Mouse (Mus musculus) kidney, embryonic 16.5 days (tissue): ENCODE results near the gene Pced1a. TPM values are rescaled to one million over a fixed set of nuclear protein-coding genes. Genes with fewer than 3 reads are reported as not detected.
A peak's percentile ranks its signal among the peaks of the same experiment; 100 is the strongest.

ENCODE experiments used
- ATAC-seq: fragments of 200-750 bp; cut with Nextera tagmentation; 2 replicates; pipeline ENCODE4 v1.8.0; 2017; ENCODE audit warnings: moderate TSS enrichment; ENCODE audit not compliant: low FRiP score, low TSS enrichment
- H3K27ac ChIP-seq: fragments of 300-500 bp; sonication (generic); 2 replicates; pipeline ENCODE4 v1.5.1; 2014; ENCODE audit warnings: low read length
- H3K27me3 ChIP-seq: fragments of 300-500 bp; sonication (generic); 2 replicates; pipeline ENCODE4 v1.6.1; 2014; ENCODE audit warnings: low read length, control low read depth, mixed read lengths; ENCODE audit not compliant: insufficient read depth
- H3K36me3 ChIP-seq: fragments of 300-500 bp; sonication (generic); 2 replicates; pipeline ENCODE4 v1.6.1; 2014; ENCODE audit warnings: low read length, control low read depth, mixed read lengths; ENCODE audit not compliant: insufficient read depth
- H3K4me1 ChIP-seq: fragments of 300-500 bp; sonication (generic); 2 replicates; pipeline ENCODE4 v1.6.1; 2014; ENCODE audit warnings: low read length, control low read depth, mixed read lengths; ENCODE audit not compliant: insufficient read depth
- H3K4me2 ChIP-seq: fragments of 300-500 bp; sonication (generic); replicated peaks from 2 replicates; pipeline ENCODE4 v1.6.1; 2014; ENCODE audit warnings: low read depth, low read length
- H3K4me3 ChIP-seq: fragments of 300-500 bp; sonication (generic); 2 replicates; pipeline ENCODE4 v1.5.1; 2014; ENCODE audit warnings: mild to moderate bottlenecking, low read length
- H3K9ac ChIP-seq: fragments of 300-500 bp; sonication (generic); replicated peaks from 2 replicates; pipeline ENCODE4 v1.6.1; 2014; ENCODE audit warnings: low read length
- H3K9me3 ChIP-seq: fragments of 300-500 bp; sonication (generic); 2 replicates; pipeline ENCODE4 v1.6.1; 2016; ENCODE audit warnings: low read length, control low read depth
- WGBS: fragments of 180-500 bp; shearing (Covaris S2); extraction: QIAGEN DNeasy Blood & Tissue Kit; methylation state at CpG from one replicate; pipeline ENCODE4 v1.1.7; 2014; 5-methylcytosine and 5-hydroxymethylcytosine counted together
- polyA plus RNA-seq: library from polyadenylated mRNA; unstranded; fragments of >200 nt; fragmentation: Nextera tagmentation; extraction: Ambion mirVana; gene quantifications from 2 replicates; pipeline ENCODE4 v1.2.1, GENCODE M21; 2015

Gene Pced1a
- polyA plus RNA-seq, 1 experiment from 2014 or later, result 20.1 TPM

- Histone ChIP-seq H3K4me2 (no peak overlapping the region), H3K9me3 (no peaks in the 10 kb centered on the region), H3K4me3 (no peak overlapping the region), H3K27ac (no peak overlapping the region), H3K9ac (no peak overlapping the region), H3K36me3 (peaks cover 12% of the 10 kb centered on the region; the same call in 1 of the 2 replicates), H3K27me3 (no peaks in the 10 kb centered on the region), H3K4me1 (peaks cover 16% of the 10 kb centered on the region)
- no peak for ATAC-seq
- 94% methylated on average over 26 of the region's 26 CpGs for WGBS
Observed at GRCm38 (mm10) chr2:130421781-130422620, 2.5 kb downstream of the Pced1a start.

- no peaks in the 10 kb centered on the region for H3K36me3 ChIP-seq
- 74% methylated on average over 6 of the region's 6 CpGs for WGBS
- no peak overlapping the region for H3K4me3 ChIP-seq
- H3K9ac ChIP-seq, result no peak overlapping the region
- H3K4me2 ChIP-seq, result no peak overlapping the region
- 0 out of 2 replicates have a peak, but pooled peaks cover 2% of the 10 kb centered on the region for H3K4me1 ChIP-seq
- ATAC-seq, result no peak
- H3K27me3 ChIP-seq, result no peaks in the 10 kb centered on the region
- H3K27ac ChIP-seq, result no peak overlapping the region
- H3K9me3 ChIP-seq, result no peaks in the 10 kb centered on the region
Observed at GRCm38 (mm10) chr2:130414094-130414856, 10.2 kb downstream of the Pced1a start.

- 84% methylated on average over 3 of the region's 3 CpGs for WGBS
- Histone ChIP-seq H3K27me3 (no peaks in the 10 kb centered on the region), H3K36me3 (no peaks in the 10 kb centered on the region), H3K4me1 (0 out of 2 replicates have a peak, but pooled peaks cover 9% of the 10 kb centered on the region), H3K9me3 (no peaks in the 10 kb centered on the region), H3K27ac (no peak overlapping the region), H3K9ac (no peak overlapping the region), H3K4me3 (no peak overlapping the region), H3K4me2 (no peak overlapping the region)
- ATAC-seq, result no peak
Observed at GRCm38 (mm10) chr2:130412775-130413174, 11.7 kb downstream of the Pced1a start.

- Histone ChIP-seq H3K4me2 (no peak overlapping the region), H3K36me3 (no peaks in the 10 kb centered on the region), H3K27ac (no peak overlapping the region), H3K27me3 (no peaks in the 10 kb centered on the region), H3K9me3 (no peaks in the 10 kb centered on the region), H3K9ac (no peak overlapping the region), H3K4me1 (0 out of 2 replicates have a peak, but pooled peaks cover 9% of the 10 kb centered on the region), H3K4me3 (no peak overlapping the region)
- 32% methylated on average over 16 of the region's 16 CpGs for WGBS
- peak; percentile 82 for ATAC-seq
Observed at GRCm38 (mm10) chr2:130411558-130412495, 12.7 kb downstream of the Pced1a start.

GRCm38 (mm10) chr2:130408194-130408593 is 16.3 kb downstream of the Pced1a start:
- Histone ChIP-seq H3K27me3 (no peaks in the 10 kb centered on the region), H3K9me3 (no peaks in the 10 kb centered on the region), H3K4me2 (no peak overlapping the region), H3K4me3 (no peak overlapping the region), H3K27ac (no peak overlapping the region), H3K36me3 (no peaks in the 10 kb centered on the region), H3K4me1 (0 out of 2 replicates have a peak, but pooled peaks cover 9% of the 10 kb centered on the region), H3K9ac (no peak overlapping the region)
- WGBS, result 7% methylated on average over 6 of the region's 6 CpGs
- ATAC-seq, result 0 out of 2 replicates have a peak, but pooled peaks have one; percentile 57

GRCm38 (mm10) chr2:130406178-130406577 is 18.3 kb downstream of the Pced1a start, which contains the start of gene Tmem239:
Gene Tmem239, plus strand, starts transcription at chr2:130406478.
- 76% methylated on average over 2 of the region's 2 CpGs for WGBS

GRCm38 (mm10) chr2:130404939-130405338 is 19.6 kb downstream of the Pced1a start, which contains the start of the genes Gm28372 and 1700020A23Rik:
Gene Gm28372, plus strand, starts transcription at chr2:130405239.
Gene 1700020A23Rik, plus strand, starts transcription at chr2:130405259.
- Histone ChIP-seq H3K9me3 (no peaks in the 10 kb centered on the region), H3K27ac (no peak within 1 kb of the TSS), H3K4me3 (no peak within 1 kb of the TSS), H3K9ac (no peak within 1 kb of the TSS), H3K36me3 (no peaks in the 10 kb centered on the region), H3K4me1 (0 out of 2 replicates have a peak, but pooled peaks cover 6% of the 10 kb centered on the region), H3K4me2 (no peak within 1 kb of the TSS), H3K27me3 (no peaks in the 10 kb centered on the region)
- ATAC-seq, result no peak
- WGBS, result 94% methylated on average over 1 of the region's 1 CpGs

More at GRCm38 (mm10) chr2:130406178-130406577, 18.3 kb downstream of the Pced1a start, which contains the start of gene Tmem239:
- Histone ChIP-seq H3K36me3 (no peaks in the 10 kb centered on the region), H3K4me3 (no peak within 1 kb of the TSS), H3K4me2 (no peak within 1 kb of the TSS), H3K27me3 (no peaks in the 10 kb centered on the region), H3K9ac (no peak within 1 kb of the TSS), H3K9me3 (no peaks in the 10 kb centered on the region), H3K27ac (no peak within 1 kb of the TSS), H3K4me1 (0 out of 2 replicates have a peak, but pooled peaks cover 6% of the 10 kb centered on the region)
- ATAC-seq, result no peak

GRCm38 (mm10) chr2:130401891-130402290 is 22.6 kb downstream of the Pced1a start:
- Histone ChIP-seq H3K27me3 (no peaks in the 10 kb centered on the region), H3K4me1 (peaks cover 10% of the 10 kb centered on the region), H3K9me3 (no peaks in the 10 kb centered on the region), H3K9ac (no peak overlapping the region), H3K4me2 (no peak overlapping the region), H3K27ac (no peak overlapping the region), H3K36me3 (no peaks in the 10 kb centered on the region), H3K4me3 (no peak overlapping the region)
- WGBS, result 81% methylated on average over 4 of the region's 4 CpGs
- no peak for ATAC-seq

GRCm38 (mm10) chr2:130400046-130400445 is 24.5 kb downstream of the Pced1a start:
- 88% methylated on average over 1 of the region's 1 CpGs for WGBS
- no peaks in the 10 kb centered on the region for H3K27me3 ChIP-seq

More at GRCm38 (mm10) chr2:130400046-130400445, 24.5 kb downstream of the Pced1a start:
- Histone ChIP-seq H3K4me1 (peaks cover 18% of the 10 kb centered on the region), H3K9me3 (no peaks in the 10 kb centered on the region), H3K9ac (no peak overlapping the region), H3K4me3 (no peak overlapping the region), H3K4me2 (no peak overlapping the region), H3K36me3 (peaks cover 7% of the 10 kb centered on the region; the same call in 1 of the 2 replicates), H3K27ac (no peak overlapping the region)
- ATAC-seq, result no peak
